Mouse (Mus musculus): ENCODE measurements around the gene Etl4. TPM values are rescaled to one million over a fixed set of nuclear protein-coding genes. Genes with fewer than 3 reads are reported as not detected.

Etl4 gene
- polyA plus RNA-seq, 1 experiment from 2014 or later, result 33.4 TPM

DNA sequence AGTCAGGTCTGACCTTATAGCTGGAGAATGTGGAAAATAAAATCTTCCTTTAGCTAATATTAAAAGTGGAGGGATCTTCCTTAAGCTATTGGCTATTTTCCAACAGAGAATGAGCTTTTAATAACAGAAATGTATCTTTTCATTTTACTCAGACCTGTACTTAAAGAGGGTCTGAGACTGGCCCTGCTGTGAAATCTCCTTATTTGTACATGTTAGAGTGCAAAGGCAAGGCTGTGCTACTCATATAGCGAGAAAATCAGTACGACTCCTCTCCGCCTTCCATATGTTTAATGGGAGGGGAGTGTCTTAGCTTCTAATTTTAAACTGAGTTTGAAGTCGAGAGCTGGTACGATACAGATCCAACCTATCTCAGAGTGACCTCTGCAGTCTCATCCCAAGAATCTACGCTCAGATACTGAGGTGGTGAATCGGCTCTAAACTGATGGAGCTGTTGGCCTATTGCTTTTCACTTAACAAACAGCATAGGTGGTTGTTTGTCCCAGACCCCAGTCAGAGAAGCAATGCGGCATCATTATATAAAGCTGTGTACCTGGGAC, 719.7 kb downstream of the Etl4 start:
- no peaks in the 10 kb centered on the region for H3K27me3 ChIP-seq (ENCODE audit: insufficient read depth, low read length)
- no peak for TF ChIP-seq CTCF (IDR thresholded peaks at IDR 0.05; ENCODE audit: low read depth)
- ATAC-seq (ENCODE audit: insufficient read depth) (no peak), DNase-seq (no peak)
- H3K4me1 ChIP-seq (ENCODE audit: insufficient read depth), result no peaks in the 10 kb centered on the region
- H3K27ac ChIP-seq (ENCODE audit: low read depth), result peak overlapping the region; percentile 36; the same call in 1 of the 2 replicates
- 75% methylated on average over 8 of the region's 8 CpGs for WGBS
- no peaks in the 10 kb centered on the region for H3K36me3 ChIP-seq (ENCODE audit: insufficient read depth)
- H3K4me3 ChIP-seq (ENCODE audit: low read depth, low read length), result no peak overlapping the region
- no peak overlapping the region for H3K4me2 ChIP-seq
- no peak overlapping the region for H3K9ac ChIP-seq
- no peaks in the 10 kb centered on the region for H3K9me3 ChIP-seq (ENCODE audit: low read depth, low read length)

DNA sequence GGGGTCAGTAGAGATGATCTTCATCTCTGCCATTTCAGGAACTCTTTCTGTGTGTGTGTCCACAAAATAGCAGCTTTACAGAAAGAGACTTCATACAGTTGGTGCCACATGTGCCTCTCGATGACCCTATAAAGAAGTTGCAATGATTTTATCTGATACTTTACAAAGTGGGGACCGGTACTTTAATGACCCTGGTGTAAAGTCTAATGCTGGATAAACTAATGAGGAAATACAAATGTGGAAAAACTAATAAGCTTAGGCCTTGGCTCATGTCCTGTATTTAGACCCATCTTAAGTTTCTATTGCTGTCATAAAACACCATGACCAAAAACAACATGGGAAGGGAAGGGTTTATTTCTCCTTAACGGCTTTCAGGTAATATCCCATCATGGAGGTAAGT, 729.0 kb downstream of the Etl4 start:
- 85% methylated on average over 3 of the region's 3 CpGs for WGBS
- no peak overlapping the region for H3K4me3 ChIP-seq (ENCODE audit: low read depth, low read length)
- no peaks in the 10 kb centered on the region for H3K9me3 ChIP-seq (ENCODE audit: low read depth, low read length)
- no peaks in the 10 kb centered on the region for H3K27me3 ChIP-seq (ENCODE audit: insufficient read depth, low read length)
- H3K36me3 ChIP-seq (ENCODE audit: insufficient read depth), result no peaks in the 10 kb centered on the region
- TF ChIP-seq CTCF (IDR thresholded peaks at IDR 0.05; ENCODE audit: low read depth), result no peak
- H3K9ac ChIP-seq, result no peak overlapping the region
- DNase-seq (no peak), ATAC-seq (ENCODE audit: insufficient read depth) (no peak)
- H3K4me2 ChIP-seq, result no peak overlapping the region
- H3K27ac ChIP-seq (ENCODE audit: low read depth), result no peak overlapping the region
- no peaks in the 10 kb centered on the region for H3K4me1 ChIP-seq (ENCODE audit: insufficient read depth)

DNA sequence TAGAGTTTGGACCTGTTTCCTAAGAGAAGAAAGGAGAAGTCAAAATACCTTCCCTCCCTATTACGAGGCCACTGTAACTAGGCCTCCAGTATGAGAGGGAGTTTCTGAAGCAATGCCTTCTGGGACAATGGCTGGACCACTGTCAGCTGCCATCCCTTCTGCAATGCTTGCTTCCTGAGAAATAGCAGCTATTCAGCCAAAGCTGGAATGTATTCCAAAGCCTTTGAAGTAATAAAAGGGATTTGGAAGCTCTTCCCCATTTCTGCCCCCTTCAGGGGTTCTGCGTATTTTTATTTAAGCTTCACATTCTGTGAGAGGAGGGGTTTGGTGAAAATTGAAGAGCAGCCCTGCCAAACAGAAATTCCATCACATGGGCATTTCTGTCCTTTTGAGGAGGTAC, 730.1 kb downstream of the Etl4 start:
- WGBS, result 76% methylated on average over 2 of the region's 2 CpGs
- Histone ChIP-seq H3K9me3 (ENCODE audit: low read depth, low read length) (no peaks in the 10 kb centered on the region), H3K27me3 (ENCODE audit: insufficient read depth, low read length) (no peaks in the 10 kb centered on the region), H3K36me3 (ENCODE audit: insufficient read depth) (no peaks in the 10 kb centered on the region), H3K4me1 (ENCODE audit: insufficient read depth) (no peaks in the 10 kb centered on the region), H3K27ac (ENCODE audit: low read depth) (no peak overlapping the region), H3K4me3 (ENCODE audit: low read depth, low read length) (no peak overlapping the region), H3K4me2 (no peak overlapping the region), H3K9ac (no peak overlapping the region)
- DNase-seq, result no peak
- TF ChIP-seq CTCF (IDR thresholded peaks at IDR 0.05; ENCODE audit: low read depth), result no peak
- ATAC-seq (ENCODE audit: insufficient read depth), result no peak

DNA sequence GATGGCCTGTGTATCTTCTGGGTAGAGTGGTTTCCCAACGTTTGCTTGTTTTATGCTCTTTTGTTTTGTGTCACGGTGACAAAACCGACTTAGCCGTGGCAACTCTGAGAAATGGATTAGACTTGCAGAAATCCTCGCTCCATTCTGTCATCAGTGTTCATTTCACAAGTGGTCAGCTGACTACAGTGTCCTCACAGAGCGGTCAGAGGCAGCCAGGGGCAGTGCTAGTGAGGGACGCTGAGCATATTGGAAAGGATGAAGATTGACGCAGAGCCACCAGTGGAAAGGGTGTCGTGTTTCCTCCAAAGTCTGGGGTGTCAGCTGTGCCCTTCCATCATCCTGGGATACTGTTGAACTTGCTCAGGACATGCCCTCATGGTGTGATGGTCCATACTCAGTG, 733.2 kb downstream of the Etl4 start:
- H3K27ac ChIP-seq (ENCODE audit: low read depth), result no peak overlapping the region
- TF ChIP-seq CTCF (IDR thresholded peaks at IDR 0.05; ENCODE audit: low read depth), result no peak
- H3K4me1 ChIP-seq (ENCODE audit: insufficient read depth), result no peaks in the 10 kb centered on the region
- DNase-seq (no peak), ATAC-seq (ENCODE audit: insufficient read depth) (no peak)
- no peaks in the 10 kb centered on the region for H3K36me3 ChIP-seq (ENCODE audit: insufficient read depth)
- no peak overlapping the region for H3K4me2 ChIP-seq
- no peaks in the 10 kb centered on the region for H3K9me3 ChIP-seq (ENCODE audit: low read depth, low read length)
- H3K27me3 ChIP-seq (ENCODE audit: insufficient read depth, low read length), result no peaks in the 10 kb centered on the region
- H3K4me3 ChIP-seq (ENCODE audit: low read depth, low read length), result no peak overlapping the region
- WGBS, result 45% methylated on average over 9 of the region's 9 CpGs
- H3K9ac ChIP-seq, result no peak overlapping the region

DNA sequence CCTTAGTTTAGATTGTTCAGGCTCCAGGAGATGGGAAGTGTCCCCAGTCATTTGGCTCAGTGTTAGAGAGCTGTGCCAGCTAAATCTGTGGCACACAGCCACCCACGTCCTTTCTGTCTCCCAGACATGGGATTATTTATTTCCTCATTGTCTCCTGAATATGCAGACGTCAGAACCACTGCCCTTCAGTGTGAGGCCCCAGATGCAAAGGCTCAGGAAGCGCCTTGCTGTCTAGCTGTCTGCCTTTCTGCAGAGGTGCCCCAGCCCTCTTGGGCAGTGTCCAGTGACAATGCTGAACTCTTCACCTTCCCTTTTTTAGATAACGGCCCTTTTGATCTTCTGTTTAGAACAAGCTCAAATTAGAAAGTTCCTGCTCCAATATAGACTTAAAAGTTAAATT, 740.2 kb downstream of the Etl4 start:
- DNase-seq, result peak; percentile 80
- Histone ChIP-seq H3K27ac (ENCODE audit: low read depth) (no peak overlapping the region), H3K4me2 (no peak overlapping the region), H3K9me3 (ENCODE audit: low read depth, low read length) (no peaks in the 10 kb centered on the region), H3K4me3 (ENCODE audit: low read depth, low read length) (no peak overlapping the region), H3K36me3 (ENCODE audit: insufficient read depth) (no peaks in the 10 kb centered on the region), H3K9ac (no peak overlapping the region), H3K4me1 (ENCODE audit: insufficient read depth) (peaks cover 11% of the 10 kb centered on the region; the same call in 1 of the 2 replicates), H3K27me3 (ENCODE audit: insufficient read depth, low read length) (no peaks in the 10 kb centered on the region)
- ATAC-seq (ENCODE audit: insufficient read depth), result peak; percentile 91
- TF ChIP-seq CTCF (IDR thresholded peaks at IDR 0.05; ENCODE audit: low read depth), result no peak
- 7% methylated on average over 4 of the region's 4 CpGs for WGBS

DNA sequence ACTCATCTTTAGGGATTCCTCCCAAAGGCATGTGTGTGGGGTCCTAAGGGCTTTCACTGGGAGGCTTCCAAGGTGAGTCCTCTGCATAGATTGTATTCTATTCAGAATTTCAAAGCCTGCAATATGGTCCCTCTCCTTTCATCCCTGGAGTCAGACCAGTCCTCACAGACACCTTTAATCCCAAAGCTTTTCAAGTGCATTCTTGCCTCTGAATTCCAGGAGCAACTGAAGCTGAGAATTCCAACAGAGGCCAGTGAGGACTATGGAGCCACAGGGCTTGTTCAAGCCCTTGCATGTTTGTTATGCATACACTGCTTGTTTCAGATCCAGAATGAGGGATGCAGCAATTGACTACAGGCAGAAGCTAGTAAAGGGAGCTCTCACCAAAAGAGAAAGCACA, 743.5 kb downstream of the Etl4 start:
- Histone ChIP-seq H3K27me3 (ENCODE audit: insufficient read depth, low read length) (no peaks in the 10 kb centered on the region), H3K9ac (no peak overlapping the region), H3K36me3 (ENCODE audit: insufficient read depth) (no peaks in the 10 kb centered on the region), H3K4me1 (ENCODE audit: insufficient read depth) (peaks cover 11% of the 10 kb centered on the region; the same call in 1 of the 2 replicates), H3K4me2 (no peak overlapping the region), H3K4me3 (ENCODE audit: low read depth, low read length) (no peak overlapping the region), H3K9me3 (ENCODE audit: low read depth, low read length) (no peaks in the 10 kb centered on the region), H3K27ac (ENCODE audit: low read depth) (no peak overlapping the region)
- ATAC-seq (ENCODE audit: insufficient read depth) (no peak), DNase-seq (peak; percentile 15)
- no peak for TF ChIP-seq CTCF (IDR thresholded peaks at IDR 0.05; ENCODE audit: low read depth)

DNA sequence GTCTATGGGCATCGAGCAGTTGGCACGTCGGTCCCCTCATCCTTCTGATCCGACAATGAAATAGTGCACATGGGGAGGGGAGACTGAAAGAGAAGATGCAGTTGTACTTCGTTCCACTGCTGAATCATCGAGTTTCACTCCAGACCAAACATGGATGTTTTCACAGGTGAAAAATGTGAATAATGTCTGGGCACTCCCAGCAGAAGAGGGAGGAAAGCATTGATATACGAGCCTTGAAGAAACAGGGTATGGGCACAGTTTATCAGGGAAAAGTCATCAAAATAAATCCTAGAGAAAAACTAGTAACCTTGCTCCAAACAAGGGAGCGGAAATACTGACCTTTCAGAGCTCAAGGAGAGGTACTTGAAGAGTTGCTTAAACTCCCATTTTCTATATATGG, 744.5 kb downstream of the Etl4 start:
- Histone ChIP-seq H3K27me3 (ENCODE audit: insufficient read depth, low read length) (no peaks in the 10 kb centered on the region), H3K27ac (ENCODE audit: low read depth) (no peak overlapping the region), H3K4me3 (ENCODE audit: low read depth, low read length) (no peak overlapping the region), H3K36me3 (ENCODE audit: insufficient read depth) (no peaks in the 10 kb centered on the region), H3K9ac (no peak overlapping the region), H3K4me1 (ENCODE audit: insufficient read depth) (peaks cover 9% of the 10 kb centered on the region; the same call in 1 of the 2 replicates), H3K4me2 (no peak overlapping the region), H3K9me3 (ENCODE audit: low read depth, low read length) (no peaks in the 10 kb centered on the region)
- DNase-seq (no peak), ATAC-seq (ENCODE audit: insufficient read depth) (no peak)
- no peak for TF ChIP-seq CTCF (IDR thresholded peaks at IDR 0.05; ENCODE audit: low read depth)
- WGBS, result 54% methylated on average over 8 of the region's 8 CpGs

Measured in lung, embryonic 14.5 days (tissue).